Comparison of ENCODE assay signal across 12 mouse cellular contexts in the genomic region with DNA sequence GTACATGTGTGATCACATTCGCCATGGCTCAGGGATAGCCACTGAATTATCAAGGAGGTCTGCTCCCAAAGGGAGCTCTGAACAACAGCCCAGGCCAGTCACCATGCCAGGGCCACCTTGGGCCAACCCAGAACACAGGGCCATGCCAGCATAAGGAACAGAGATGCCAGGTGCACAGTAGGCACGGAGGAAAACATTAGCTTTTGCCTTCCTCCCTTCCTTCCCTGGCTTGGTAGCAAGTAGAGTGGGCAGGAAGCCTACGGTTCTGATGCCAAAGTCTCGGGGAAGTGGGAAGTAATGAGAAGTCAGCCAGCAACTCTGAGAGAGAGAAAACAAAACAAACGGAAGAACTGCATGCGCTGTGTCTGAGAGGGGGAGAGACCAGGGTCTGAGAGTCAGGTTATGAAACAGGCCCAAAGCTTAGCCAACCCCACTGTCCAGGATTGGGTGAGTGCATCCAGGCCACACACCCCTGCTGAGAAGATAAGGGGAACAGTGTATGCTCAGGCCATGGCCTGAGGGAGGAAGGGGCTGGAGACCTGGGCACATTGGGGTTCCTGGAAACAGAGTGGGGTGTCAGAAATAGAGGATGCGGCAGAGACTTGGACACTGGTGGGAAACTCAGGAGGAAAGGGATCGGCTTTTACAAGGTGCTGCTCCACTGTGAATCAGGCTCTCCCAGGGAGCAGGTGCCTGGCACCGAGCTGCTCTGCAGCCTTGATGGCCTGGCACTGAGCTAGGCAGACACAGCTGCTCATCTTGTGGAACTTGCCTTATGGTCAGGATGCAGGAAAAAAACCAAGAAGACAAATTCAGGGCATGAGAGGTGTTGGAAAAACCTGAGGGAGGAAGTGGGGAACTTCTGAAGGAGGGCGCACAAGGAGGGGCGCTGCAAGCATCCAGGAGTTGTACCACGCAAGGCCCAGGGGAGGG. TPM values are rescaled to one million over a fixed set of nuclear protein-coding genes. Genes with fewer than 3 reads are reported as not detected.
DNase-seq lines count a peak whose midpoint lies in the region; ATAC-seq and TF ChIP-seq lines count a peak whose summit lies in the region.
"Had no signal": no experiment of that assay in that cellular context is flagged by ENCODE, and none has a peak within 500 bp of the region (broad histone marks: within the 10 kb centered on the region; RNA-seq: fewer than 3 reads in every experiment).

No protein-coding gene starts in this region.

- H3K9me3 ChIP-seq in lung, postnatal 0 days (ENCODE audit: low read length), result no peaks in the 10 kb centered on the region
- H3K9me3 ChIP-seq: lung, embryonic 15.5 days; midbrain, embryonic 15.5 days had no signal

- H3K4me2 ChIP-seq in lung, postnatal 0 days (replicated peaks; ENCODE audit: low read depth, low read length), result no peak overlapping the region
- H3K4me2 ChIP-seq: limb, embryonic 12.5 days; lung, embryonic 15.5 days; midbrain, embryonic 15.5 days had no signal

- H3K4me1 ChIP-seq in lung, postnatal 0 days (ENCODE audit: insufficient read depth, low read depth, low read length), result no peaks in the 10 kb centered on the region
- H3K4me1 ChIP-seq: limb, embryonic 12.5 days; lung, embryonic 15.5 days; midbrain, embryonic 15.5 days had no signal

- DNase-seq in gastrocnemius, adult 2 months, result peak; percentile 38
- no peak for DNase-seq in gastrocnemius, postnatal 36 days
- DNase-seq in adipocyte (ENCODE audit: low spot score), result peak; percentile 53
- peak; percentile 92 for DNase-seq in cerebellum, adult 8-10 months
- peak; percentile 55 to 77 for DNase-seq in layer of hippocampus, adult 2 months (ENCODE audit: low spot score in 2 of 2)
- no peak for DNase-seq in lung, postnatal 0 days (ENCODE audit: low spot score)
- DNase-seq in testis, postnatal 10 days (ENCODE audit: low spot score), result no peak
- no peak for DNase-seq in kidney, adult 9 months
- DNase-seq: kidney, adult 2 months had no signal

- no peak for ATAC-seq in lung, postnatal 0 days
- ATAC-seq: midbrain, embryonic 15.5 days had no signal

- no peak for TF ChIP-seq CTCF in gastrocnemius, adult 2 months (IDR thresholded peaks at IDR 0.05)
- TF ChIP-seq CTCF in layer of hippocampus, adult 2 months (conservative IDR thresholded peaks at IDR 0.05), result no peak
- TF ChIP-seq CTCF in lung, postnatal 0 days (IDR thresholded peaks at IDR 0.05), result no peak

- 0 out of 2 replicates have a peak overlapping the region, but pooled peaks have one; percentile 43 for H3K27ac ChIP-seq in gastrocnemius, adult 2 months
- H3K27ac ChIP-seq in layer of hippocampus, adult 2 months, result peak overlapping the region; percentile 91
- no peak overlapping the region for H3K27ac ChIP-seq in lung, postnatal 0 days (ENCODE audit: low read length)
- H3K27ac ChIP-seq: limb, embryonic 12.5 days; lung, embryonic 15.5 days; midbrain, embryonic 15.5 days had no signal

- intact Hi-C loops in gastrocnemius, adult 2 months (cut with DNase I), result no loop called here
- intact Hi-C loops in gastrocnemius, postnatal 36 days (cut with DNase I), result no loop called here

- H3K4me3 ChIP-seq in gastrocnemius, adult 2 months, result no peak overlapping the region
- no peak overlapping the region for H3K4me3 ChIP-seq in layer of hippocampus, adult 2 months
- no peak overlapping the region for H3K4me3 ChIP-seq in lung, postnatal 0 days (ENCODE audit: low read depth, low read length)
- H3K4me3 ChIP-seq: limb, embryonic 12.5 days; lung, embryonic 15.5 days; midbrain, embryonic 15.5 days had no signal

- TF ChIP-seq EP300 in lung, postnatal 0 days (IDR thresholded peaks at IDR 0.05), result no peak

- no peaks in the 10 kb centered on the region for H3K27me3 ChIP-seq in lung, postnatal 0 days (replicated peaks; ENCODE audit: insufficient read depth, low read length)
- H3K27me3 ChIP-seq: limb, embryonic 12.5 days; lung, embryonic 15.5 days; midbrain, embryonic 15.5 days had no signal

- WGBS in lung, postnatal 0 days, result 67% methylated on average over 12 of the region's 12 CpGs

- H3K9ac ChIP-seq in lung, postnatal 0 days (replicated peaks; ENCODE audit: low read depth), result no peak overlapping the region
- H3K9ac ChIP-seq: limb, embryonic 12.5 days; lung, embryonic 15.5 days; midbrain, embryonic 15.5 days had no signal

- H3K36me3 ChIP-seq in lung, postnatal 0 days (ENCODE audit: insufficient read depth, low read length), result no peaks in the 10 kb centered on the region
- H3K36me3 ChIP-seq: limb, embryonic 12.5 days; lung, embryonic 15.5 days; midbrain, embryonic 15.5 days had no signal

RNA-seq across cellular contexts. Expression of gene Bsn, which starts 36.4 kb away (rescaled TPM):
- under 1 TPM in 1 of 2 experiments, not detected in 1; 0.03 TPM for total RNA-seq in gastrocnemius, adult 2 months (2021)
- under 1 TPM; 0.05 TPM for total RNA-seq in gastrocnemius, postnatal 36 days (2021)
- total RNA-seq in layer of hippocampus, adult 2 months (2021), result 100 to 1,000 TPM; 236 to 246 TPM
- polyA plus RNA-seq in lung, postnatal 0 days (2015; fragmentation: Nextera tagmentation; extraction: Ambion mirVana), result 0.06 and 0.12 TPM in 2 replicates

RNA-seq across cellular contexts. Expression of gene Apeh, which starts 59.4 kb away (rescaled TPM):
- total RNA-seq in gastrocnemius, adult 2 months (2021), result 10 to 100 TPM; 30.6 to 33.4 TPM
- total RNA-seq in gastrocnemius, postnatal 36 days (2021), result 10 to 100 TPM; 26.0 to 31.0 TPM
- 10 to 100 TPM; 35.3 to 37.0 TPM for total RNA-seq in layer of hippocampus, adult 2 months (2021)
- 29.3 and 34.6 TPM in 2 replicates for polyA plus RNA-seq in lung, postnatal 0 days (2015; fragmentation: Nextera tagmentation; extraction: Ambion mirVana)

Comparison
In these comparisons a context has a peak if more than half of its experiments do, and no peak if none do; other contexts are left out.
1. DNase-seq: peak in gastrocnemius, adult 2 months (single experiment), adipocyte (single experiment), cerebellum, adult 8-10 months (single experiment) and layer of hippocampus, adult 2 months (2 of 2); none in gastrocnemius, postnatal 36 days (0 of 2), lung, postnatal 0 days (single experiment), testis, postnatal 10 days (single experiment) and kidney, adult 9 months (single experiment).
2. RNA of gene Bsn, which starts 36.4 kb away (total RNA-seq): 236 to 246 TPM in layer of hippocampus, adult 2 months; 0.05 TPM in gastrocnemius, postnatal 36 days and 0.03 TPM in gastrocnemius, adult 2 months; every median in the first group is over 100 times any median in the second.